Mouse (Mus musculus) liver, embryonic 13.5 days (tissue): ENCODE data around the gene Kcna2. TPM values are rescaled to one million over a fixed set of nuclear protein-coding genes. Genes with fewer than 3 reads are reported as not detected.
A peak's percentile ranks its signal among the peaks of the same experiment; 100 is the strongest.

Source experiments
- ATAC-seq: fragments of 200-750 bp; cut with Nextera tagmentation; 2 replicates; pipeline ENCODE4 v1.8.0; 2017; ENCODE audit warnings: low read depth, mild to moderate bottlenecking, moderate number of reproducible peaks, moderate library complexity
- DNase-seq: peaks from one replicate; pipeline ENCODE4 v3.0.0; 2022
- H3K27ac ChIP-seq: fragments of 300-500 bp; sonication (generic); 2 replicates; pipeline ENCODE4 v1.5.1; 2015; ENCODE audit warnings: moderate library complexity, mild to moderate bottlenecking, inconsistent platforms
- H3K27me3 ChIP-seq: fragments of 300-500 bp; sonication (generic); 2 replicates; pipeline ENCODE4 v1.6.1; 2015; ENCODE audit warnings: mild to moderate bottlenecking, inconsistent platforms
- H3K36me3 ChIP-seq: fragments of 300-500 bp; sonication (generic); 2 replicates; pipeline ENCODE4 v1.6.1; 2015; ENCODE audit warnings: mild to moderate bottlenecking, inconsistent platforms
- H3K4me1 ChIP-seq: fragments of 300-500 bp; sonication (generic); replicated peaks from 2 replicates; pipeline ENCODE4 v1.6.1; 2015; ENCODE audit warnings: inconsistent platforms
- H3K4me2 ChIP-seq: fragments of 300-500 bp; sonication (generic); 2 replicates; pipeline ENCODE4 v1.6.1; 2015; ENCODE audit warnings: inconsistent platforms, mild to moderate bottlenecking, moderate library complexity
- H3K4me3 ChIP-seq: fragments of 300-500 bp; sonication (generic); replicated peaks from 2 replicates; pipeline ENCODE4 v1.5.1; 2015; ENCODE audit warnings: mild to moderate bottlenecking, inconsistent platforms
- H3K9ac ChIP-seq: fragments of 300-500 bp; sonication (generic); 2 replicates; pipeline ENCODE4 v1.6.1; 2015; ENCODE audit warnings: mild to moderate bottlenecking, inconsistent platforms
- H3K9me3 ChIP-seq: fragments of 300-500 bp; sonication (generic); replicated peaks from 2 replicates; pipeline ENCODE4 v1.6.1; 2016; ENCODE audit warnings: inconsistent platforms
- WGBS: fragments of 180-500 bp; shearing (Covaris S2); methylation state at CpG from one replicate; pipeline ENCODE4 v1.1.7; 2015; ENCODE audit not compliant: insufficient replicate concordance; 5-methylcytosine and 5-hydroxymethylcytosine counted together
- polyA plus RNA-seq: library from polyadenylated mRNA; unstranded; fragments of >200 nt; fragmentation: Nextera tagmentation; extraction: Ambion mirVana; gene quantifications from 2 replicates; pipeline ENCODE4 v1.2.1, GENCODE M21; 2015

Gene Kcna2
- polyA plus RNA-seq, 1 experiment from 2014 or later = 0.05 TPM

- WGBS = 23% methylated on average over 3 of the region's 3 CpGs
- no peak overlapping the region for H3K4me3 ChIP-seq
Observed at GRCm38 (mm10) chr3:107081227-107081626, 19.7 kb upstream of the Kcna2 start.

GRCm38 (mm10) chr3:107084586-107084985, 16.4 kb upstream of the Kcna2 start:
- H3K9ac ChIP-seq = no peak overlapping the region
- H3K9me3 ChIP-seq = no peaks in the 10 kb centered on the region
- DNase-seq = no peak
- H3K4me2 ChIP-seq = no peak overlapping the region
- no peak overlapping the region for H3K27ac ChIP-seq
- 41% methylated on average over 3 of the region's 3 CpGs for WGBS
- no peaks in the 10 kb centered on the region for H3K4me1 ChIP-seq
- H3K4me3 ChIP-seq = no peak overlapping the region
- H3K36me3 ChIP-seq = no peaks in the 10 kb centered on the region
- ATAC-seq = no peak
- no peaks in the 10 kb centered on the region for H3K27me3 ChIP-seq

More at GRCm38 (mm10) chr3:107081227-107081626, 19.7 kb upstream of the Kcna2 start:
- Histone ChIP-seq H3K36me3 (no peaks in the 10 kb centered on the region), H3K27me3 (no peaks in the 10 kb centered on the region), H3K27ac (no peak overlapping the region), H3K4me1 (no peaks in the 10 kb centered on the region), H3K9ac (no peak overlapping the region), H3K9me3 (no peaks in the 10 kb centered on the region), H3K4me2 (no peak overlapping the region)
- no peak for ATAC-seq
- DNase-seq = no peak

GRCm38 (mm10) chr3:107087410-107087809, 13.5 kb upstream of the Kcna2 start:
- Histone ChIP-seq H3K4me2 (no peak overlapping the region), H3K27me3 (no peaks in the 10 kb centered on the region), H3K4me3 (no peak overlapping the region), H3K9ac (no peak overlapping the region), H3K27ac (no peak overlapping the region), H3K4me1 (no peaks in the 10 kb centered on the region), H3K36me3 (no peaks in the 10 kb centered on the region), H3K9me3 (no peaks in the 10 kb centered on the region)
- ATAC-seq (no peak), DNase-seq (no peak)
- 66% methylated on average over 4 of the region's 4 CpGs for WGBS

GRCm38 (mm10) chr3:107088820-107089219, 12.1 kb upstream of the Kcna2 start:
- H3K4me2 ChIP-seq = no peak overlapping the region
- no peak for ATAC-seq
- H3K27me3 ChIP-seq = no peaks in the 10 kb centered on the region
- H3K36me3 ChIP-seq = no peaks in the 10 kb centered on the region
- H3K27ac ChIP-seq = no peak overlapping the region
- no peak for DNase-seq
- no peak overlapping the region for H3K4me3 ChIP-seq
- H3K9ac ChIP-seq = no peak overlapping the region
- WGBS = 63% methylated on average over 3 of the region's 3 CpGs
- no peaks in the 10 kb centered on the region for H3K4me1 ChIP-seq
- no peaks in the 10 kb centered on the region for H3K9me3 ChIP-seq

- no peaks in the 10 kb centered on the region for H3K9me3 ChIP-seq
- no peak overlapping the region for H3K4me2 ChIP-seq
- H3K4me1 ChIP-seq = no peaks in the 10 kb centered on the region
- no peak overlapping the region for H3K9ac ChIP-seq
- H3K27me3 ChIP-seq = no peaks in the 10 kb centered on the region
- DNase-seq (no peak), ATAC-seq (no peak)
- H3K36me3 ChIP-seq = no peaks in the 10 kb centered on the region
- WGBS = 31% methylated on average over 3 of the region's 3 CpGs
- H3K27ac ChIP-seq = no peak overlapping the region
- H3K4me3 ChIP-seq = no peak overlapping the region
Observed at GRCm38 (mm10) chr3:107089475-107089874, 11.5 kb upstream of the Kcna2 start.

GRCm38 (mm10) chr3:107090001-107090400, 10.9 kb upstream of the Kcna2 start:
- ATAC-seq (no peak), DNase-seq (no peak)
- Histone ChIP-seq H3K27me3 (no peaks in the 10 kb centered on the region), H3K36me3 (no peaks in the 10 kb centered on the region), H3K4me3 (no peak overlapping the region), H3K4me1 (no peaks in the 10 kb centered on the region), H3K27ac (no peak overlapping the region), H3K9ac (no peak overlapping the region), H3K9me3 (no peaks in the 10 kb centered on the region), H3K4me2 (no peak overlapping the region)
- 55% methylated on average over 7 of the region's 7 CpGs for WGBS

GRCm38 (mm10) chr3:107090403-107091150, 10.4 kb upstream of the Kcna2 start:
- Histone ChIP-seq H3K9ac (no peak overlapping the region), H3K4me2 (no peak overlapping the region), H3K4me1 (no peaks in the 10 kb centered on the region), H3K4me3 (no peak overlapping the region), H3K9me3 (no peaks in the 10 kb centered on the region), H3K27me3 (no peaks in the 10 kb centered on the region), H3K36me3 (no peaks in the 10 kb centered on the region), H3K27ac (no peak overlapping the region)
- ATAC-seq = no peak
- WGBS = 55% methylated on average over 11 of the region's 11 CpGs
- no peak for DNase-seq

GRCm38 (mm10) chr3:107094028-107094427, 6.9 kb upstream of the Kcna2 start:
- H3K36me3 ChIP-seq = no peaks in the 10 kb centered on the region
- no peak overlapping the region for H3K9ac ChIP-seq
- no peak overlapping the region for H3K27ac ChIP-seq
- H3K4me3 ChIP-seq = no peak overlapping the region
- DNase-seq = no peak
- WGBS = 4% methylated on average over 4 of the region's 4 CpGs
- H3K27me3 ChIP-seq = no peaks in the 10 kb centered on the region
- H3K4me2 ChIP-seq = no peak overlapping the region
- H3K4me1 ChIP-seq = no peaks in the 10 kb centered on the region
- no peak for ATAC-seq
- H3K9me3 ChIP-seq = no peaks in the 10 kb centered on the region

GRCm38 (mm10) chr3:107096269-107096731, 4.6 kb upstream of the Kcna2 start:
- H3K27ac ChIP-seq = no peak overlapping the region
- H3K4me3 ChIP-seq = no peak overlapping the region
- H3K27me3 ChIP-seq = peaks cover 22% of the 10 kb centered on the region
- ATAC-seq (no peak), DNase-seq (no peak)
- no peak overlapping the region for H3K4me2 ChIP-seq
- 55% methylated on average over 3 of the region's 3 CpGs for WGBS
- H3K9me3 ChIP-seq = no peaks in the 10 kb centered on the region
- no peaks in the 10 kb centered on the region for H3K4me1 ChIP-seq
- no peaks in the 10 kb centered on the region for H3K36me3 ChIP-seq
- H3K9ac ChIP-seq = no peak overlapping the region

- no peak for ATAC-seq
- Histone ChIP-seq H3K36me3 (no peaks in the 10 kb centered on the region), H3K27ac (no peak overlapping the region), H3K9ac (no peak overlapping the region), H3K4me2 (no peak overlapping the region), H3K27me3 (peaks cover 50% of the 10 kb centered on the region), H3K9me3 (no peaks in the 10 kb centered on the region), H3K4me1 (no peaks in the 10 kb centered on the region), H3K4me3 (no peak overlapping the region)
- no peak for DNase-seq
- WGBS = 42% methylated on average over 2 of the region's 2 CpGs
Observed at GRCm38 (mm10) chr3:107099866-107100265, 1.1 kb upstream of the Kcna2 start.

GRCm38 (mm10) chr3:107101456-107101786, 475 bp downstream of the Kcna2 start:
- no peaks in the 10 kb centered on the region for H3K36me3 ChIP-seq
- H3K4me2 ChIP-seq = peak overlapping the region; percentile 48
- H3K4me1 ChIP-seq = no peaks in the 10 kb centered on the region
- no peak overlapping the region for H3K9ac ChIP-seq
- WGBS = 1% methylated on average over 41 of the region's 41 CpGs
- H3K4me3 ChIP-seq = peak overlapping the region; percentile 36
- DNase-seq (no peak), ATAC-seq (no peak)
- no peaks in the 10 kb centered on the region for H3K9me3 ChIP-seq
- H3K27me3 ChIP-seq = peaks cover 54% of the 10 kb centered on the region
- H3K27ac ChIP-seq = no peak overlapping the region
